Mouse (Mus musculus) granulocyte monocyte progenitor cell, adult 5-6 weeks (primary cell): ENCODE results near the gene Slco3a1. TPM values are rescaled to one million over a fixed set of nuclear protein-coding genes. Genes with fewer than 3 reads are reported as not detected.

Source experiments
- ATAC-seq: replicated peaks from 2 replicates; pipeline ENCODE4 v1.8.0; 2016; ENCODE audit warnings: mild to moderate bottlenecking, moderate TSS enrichment, inconsistent platforms; ENCODE audit not compliant: poor library complexity, severe bottlenecking
- total RNA-seq, 2 experiments: library from RNA; stranded (forward) in 1 of 2; stranded (reverse) in 1 of 2; fragments of 200-712, 200-1000 nt in 1 of 2; fragments of >200 nt in 1 of 2; fragmentation: Nextera tagmentation in 1 of 2; gene quantifications; 2 replicates each; pipeline ENCODE4 v1.2.3; 2014 to 2017

Slco3a1 gene
- total RNA-seq, 2 experiments from 2014 or later, result 27.1 to 34.9 TPM

- ATAC-seq, result no peak
Observed at GRCm38 (mm10) chr7:74399154-74399553, 155.4 kb downstream of the Slco3a1 start.

DNA sequence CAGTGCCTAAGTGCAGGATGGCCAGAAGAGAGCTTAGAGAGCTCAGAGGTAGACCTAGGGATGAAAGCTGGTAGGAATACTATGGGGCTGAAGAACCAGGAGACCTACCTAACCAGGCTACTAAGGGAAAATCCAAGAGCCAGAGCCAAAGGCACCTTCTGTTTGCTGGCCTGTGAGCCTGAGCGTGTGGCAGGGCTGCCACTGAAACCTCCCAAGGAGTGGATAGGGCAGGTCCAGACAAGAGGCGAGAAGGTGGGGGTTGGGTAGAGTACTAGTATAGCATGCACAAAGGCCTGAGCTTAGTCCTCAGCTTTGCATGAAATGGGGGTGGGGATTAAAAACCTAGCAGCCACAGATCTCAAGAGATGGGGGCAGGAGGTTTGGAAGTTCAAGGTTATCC is 156.3 kb downstream of the Slco3a1 start:
- ATAC-seq, result no peak

- no peak for ATAC-seq
Observed at GRCm38 (mm10) chr7:74391451-74391873, 163.1 kb downstream of the Slco3a1 start.

DNA sequence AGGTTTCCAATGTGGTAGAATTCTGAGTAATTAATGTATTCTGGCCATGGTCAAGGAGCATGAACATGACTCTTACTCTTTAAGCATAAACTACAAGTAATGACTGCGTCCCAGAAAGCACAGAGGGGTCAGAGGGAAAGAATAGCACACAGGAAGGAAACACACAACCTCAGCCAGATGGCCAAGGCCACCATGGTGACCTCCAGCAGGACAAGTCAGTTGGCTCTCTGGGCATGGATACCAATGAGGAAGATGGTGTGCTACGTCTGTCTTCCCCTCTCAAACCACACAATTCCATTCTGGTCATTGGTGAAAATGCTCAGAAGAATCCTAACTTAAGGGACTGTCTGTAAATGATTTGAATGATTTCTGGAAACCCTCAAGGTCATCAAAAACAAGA is 165.0 kb downstream of the Slco3a1 start:
- peak; percentile 69 for ATAC-seq

GRCm38 (mm10) chr7:74386257-74386656 is 168.3 kb downstream of the Slco3a1 start:
- ATAC-seq, result no peak

GRCm38 (mm10) chr7:74383040-74383666 is 171.4 kb downstream of the Slco3a1 start:
- ATAC-seq, result no peak

DNA sequence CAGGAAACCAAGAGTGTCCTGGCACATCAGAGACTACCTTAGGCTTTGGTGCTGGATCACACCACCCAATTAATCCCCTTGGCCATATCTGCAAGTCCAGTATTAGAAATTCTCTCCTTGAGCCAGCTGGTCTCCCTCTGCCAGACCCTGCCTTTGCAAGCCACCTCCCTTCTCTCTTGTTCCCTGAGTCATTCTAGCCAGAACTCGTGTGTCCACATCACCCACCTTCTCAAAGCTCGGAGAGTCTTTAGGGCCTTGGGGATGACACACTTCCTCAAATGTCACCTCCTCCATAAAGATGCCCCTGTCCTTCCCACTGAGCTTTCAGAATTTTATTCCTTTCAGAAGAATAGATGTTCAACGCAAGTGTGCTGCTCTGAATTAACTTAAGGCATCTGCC is 172.3 kb downstream of the Slco3a1 start:
- ATAC-seq, result peak; percentile 72

GRCm38 (mm10) chr7:74381881-74382281 is 172.7 kb downstream of the Slco3a1 start:
- ATAC-seq, result no peak

DNA sequence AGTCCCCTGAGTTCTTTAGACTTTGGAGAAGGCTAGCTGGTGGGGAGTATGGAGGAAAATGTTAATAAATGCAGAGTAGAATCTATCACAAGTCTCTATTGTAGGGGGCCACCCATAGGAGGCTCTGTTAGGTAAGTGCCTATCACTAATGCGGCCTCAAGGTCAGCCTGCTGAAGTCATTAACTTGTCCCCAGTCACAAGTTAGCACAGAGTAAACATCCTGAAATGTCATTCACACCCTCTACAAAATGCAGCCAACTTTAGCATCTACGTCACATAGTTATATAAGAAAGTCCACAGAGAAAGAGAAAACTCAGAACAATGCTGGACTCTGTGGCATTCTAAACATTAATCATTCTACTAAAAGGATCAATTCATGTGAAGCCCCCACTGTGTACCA is 173.5 kb downstream of the Slco3a1 start:
- no peak for ATAC-seq

DNA sequence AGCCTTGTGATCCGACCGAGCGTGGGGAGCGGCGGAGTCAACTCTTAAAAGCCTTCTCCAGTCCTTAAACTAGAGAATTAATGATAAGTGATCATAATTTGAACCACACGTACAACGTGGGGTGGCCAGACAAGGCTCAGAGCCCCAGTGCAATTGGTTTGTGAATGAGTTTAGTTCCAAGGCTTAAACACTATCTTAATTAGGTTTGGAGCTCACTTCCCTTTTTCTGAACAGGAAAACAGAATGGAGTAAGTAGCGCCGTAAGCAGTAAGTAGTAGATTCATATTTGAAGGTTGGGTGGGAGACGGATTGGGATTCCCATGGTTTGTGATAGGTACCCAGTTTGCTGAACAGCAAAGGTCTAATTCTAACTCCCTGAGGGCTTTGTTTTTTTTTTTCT is 176.7 kb downstream of the Slco3a1 start:
- peak; percentile 60 for ATAC-seq

DNA sequence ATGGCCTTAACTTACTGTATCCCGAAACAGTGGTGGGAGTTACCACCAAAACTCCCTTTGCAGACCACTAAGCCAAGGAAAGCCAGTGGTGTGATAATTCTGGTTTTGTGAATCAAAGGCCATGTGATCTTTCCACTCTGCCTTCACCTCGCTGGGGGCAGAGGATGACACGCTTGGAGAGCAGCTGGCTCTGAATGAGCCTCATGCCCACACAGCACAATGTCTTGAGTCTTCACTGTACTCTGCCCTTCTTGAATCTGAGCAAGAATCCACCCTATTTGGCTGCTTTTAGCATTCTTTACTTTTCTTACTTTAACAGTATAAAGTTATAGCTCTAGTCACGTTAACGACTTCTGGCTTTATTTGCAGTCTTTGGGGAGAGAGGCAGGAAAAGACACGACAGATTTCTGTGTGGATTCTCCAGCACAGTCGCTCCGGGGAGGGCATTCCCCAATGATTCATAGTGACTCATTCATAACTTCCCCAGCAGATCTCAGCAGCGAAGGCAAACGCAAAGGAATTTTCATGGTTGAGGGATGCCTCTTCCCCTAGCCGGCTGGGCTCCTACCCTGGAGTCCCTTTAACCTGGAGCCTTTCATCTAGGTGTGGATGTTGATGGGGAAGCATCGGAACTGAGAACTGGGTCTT is 178.1 kb downstream of the Slco3a1 start:
- no peak for ATAC-seq

- no peak for ATAC-seq
Observed at GRCm38 (mm10) chr7:74375174-74375957, 179.2 kb downstream of the Slco3a1 start.

DNA sequence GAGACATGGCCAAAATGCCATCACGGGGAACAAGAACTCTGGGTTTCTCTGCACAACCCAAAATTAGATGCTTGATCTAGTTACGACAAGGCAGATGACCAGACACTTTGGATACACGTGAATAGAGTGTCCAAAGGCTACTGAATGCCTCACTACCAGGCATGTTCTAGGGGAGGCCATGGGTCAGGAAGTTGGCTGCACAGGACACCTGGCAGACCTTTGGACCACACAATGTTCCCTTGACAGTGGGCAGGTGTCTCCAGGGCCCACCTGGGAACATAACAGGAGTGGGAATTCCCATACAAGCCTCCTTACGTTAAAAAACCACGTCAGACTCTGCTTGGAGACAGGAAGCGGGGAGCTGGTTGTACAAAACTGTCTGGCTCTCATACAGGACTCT is 181.5 kb downstream of the Slco3a1 start:
- ATAC-seq, result no peak

- ATAC-seq, result no peak
Observed at GRCm38 (mm10) chr7:74372141-74372582, 182.4 kb downstream of the Slco3a1 start.

DNA sequence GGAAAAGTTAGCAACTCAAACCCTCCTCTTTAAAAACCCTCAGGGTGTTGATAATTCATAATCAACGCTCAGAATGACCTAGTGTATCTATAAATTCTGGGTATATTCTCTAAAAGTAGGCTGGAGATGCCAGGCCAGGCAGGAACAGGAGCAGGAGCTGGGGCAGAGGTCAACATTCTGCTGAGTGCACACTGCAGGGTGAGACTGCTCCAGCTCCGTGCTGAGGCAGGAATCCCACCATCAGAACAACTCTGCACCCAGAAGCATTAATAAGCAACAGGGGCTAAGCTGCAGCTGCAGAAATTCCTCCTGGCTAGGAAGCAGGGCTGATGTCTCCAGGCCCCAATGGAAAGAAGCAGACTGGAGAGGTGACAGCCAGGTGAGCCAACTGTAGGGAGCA is 182.9 kb downstream of the Slco3a1 start:
- no peak for ATAC-seq

DNA sequence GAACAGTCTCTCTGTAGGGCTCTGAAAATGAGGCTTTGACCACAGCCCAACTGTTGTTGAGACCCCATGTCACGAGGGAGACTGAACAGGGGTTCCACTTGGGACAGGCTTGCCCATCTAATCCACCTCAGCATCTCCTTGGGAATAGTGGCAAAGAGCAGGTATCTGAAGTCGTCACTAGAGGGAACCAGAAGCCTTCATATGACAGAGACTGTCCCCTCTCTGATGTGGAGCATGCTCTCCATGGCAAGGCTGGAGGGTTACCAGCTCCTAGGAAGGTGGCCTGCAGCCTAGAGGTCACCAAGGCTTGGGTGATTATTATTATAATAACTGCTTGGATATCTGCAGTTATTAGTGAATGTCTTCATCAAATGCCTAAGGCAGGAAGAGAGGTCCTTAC is 183.4 kb downstream of the Slco3a1 start:
- ATAC-seq, result peak; percentile 30

GRCm38 (mm10) chr7:74369657-74370056 is 184.9 kb downstream of the Slco3a1 start:
- 0 out of 2 replicates have a peak, but pooled peaks have one; percentile 26 for ATAC-seq

DNA sequence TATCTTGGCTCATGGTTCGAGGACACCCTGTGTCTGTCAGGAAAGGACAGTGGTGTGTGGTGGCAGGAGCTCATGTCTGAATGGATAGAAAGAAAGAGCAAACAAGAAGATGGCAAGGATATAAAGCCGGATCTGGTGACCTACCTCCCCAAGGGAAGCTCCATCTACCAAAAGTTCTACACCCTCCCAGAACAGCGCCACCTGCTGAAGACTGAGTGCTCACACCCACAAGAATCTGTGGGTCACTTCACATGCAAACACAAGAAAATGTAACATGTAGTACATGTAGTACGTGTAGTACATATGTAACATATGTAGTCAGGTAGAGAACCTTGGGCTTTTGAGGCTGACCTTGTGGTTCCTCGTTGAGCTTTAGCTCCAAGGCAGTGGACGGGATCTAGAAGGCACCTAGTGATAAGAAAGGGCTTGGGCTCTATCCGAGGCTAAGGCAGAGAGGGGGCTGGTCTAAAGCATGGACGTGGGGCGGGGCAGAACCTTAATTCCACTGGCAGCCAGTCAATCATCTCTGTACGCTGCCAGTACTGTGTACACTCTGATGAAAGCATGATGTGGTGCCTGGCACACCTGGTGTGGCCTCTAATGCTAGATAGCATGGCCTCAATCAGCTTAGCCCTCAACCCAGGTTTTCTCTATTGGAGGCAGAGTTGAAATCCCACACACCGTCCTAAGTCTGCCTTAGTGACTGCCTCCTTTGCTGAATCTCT is 186.2 kb downstream of the Slco3a1 start:
- no peak for ATAC-seq

- peak; percentile 26; the same call in 1 of the 2 replicates for ATAC-seq
Observed at GRCm38 (mm10) chr7:74367350-74367749, 187.2 kb downstream of the Slco3a1 start.

DNA sequence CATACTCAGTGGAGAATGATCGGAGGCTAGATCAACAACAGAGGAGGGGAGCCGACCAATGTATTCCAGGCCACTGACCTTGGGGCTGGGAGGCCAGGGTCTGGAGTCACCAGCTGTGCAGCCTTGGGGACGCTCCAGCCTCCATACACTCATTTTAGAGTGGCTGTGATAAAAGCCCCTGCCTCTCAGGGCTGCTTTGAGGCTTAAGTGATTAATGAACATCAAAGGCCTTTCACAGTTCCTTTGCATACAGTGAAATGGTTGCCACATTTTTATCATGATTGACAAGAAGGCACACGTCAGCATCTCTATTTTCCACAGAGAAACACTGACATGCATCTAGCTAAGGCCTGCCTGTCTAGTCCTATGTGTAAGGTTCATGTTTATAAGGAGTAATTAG is 189.0 kb downstream of the Slco3a1 start:
- no peak for ATAC-seq

GRCm38 (mm10) chr7:74364956-74365355 is 189.6 kb downstream of the Slco3a1 start:
- ATAC-seq, result no peak
